Mouse (Mus musculus): ENCODE data around the gene Olfr1501.
"Not testable (repeated sequence)": the region's sequence is repeated elsewhere in the genome, so short reads cannot be mapped to it uniquely, and the experiment has no call there.

GRCm38 (mm10) chr19:13850592-13850991 lies at the start of gene Olfr1501:
- TF ChIP-seq POLR2A (IDR thresholded peaks at IDR 0.05; ENCODE audit: extremely low read depth, insufficient read depth, low read length); CTCF (IDR thresholded peaks at IDR 0.05; ENCODE audit: low read depth, low read length): not testable (repeated sequence)

Data from liver, adult 2 months (tissue).